7 mouse cellular contexts compared by ENCODE assay signal in genomic region chr1:93658559-93658958, GRCm38 (mm10). TPM values are rescaled to one million over a fixed set of nuclear protein-coding genes. Genes with fewer than 3 reads are reported as not detected.
DNase-seq lines count a peak whose midpoint lies in the region; ATAC-seq and TF ChIP-seq lines count a peak whose summit lies in the region.
"Not testable (repeated sequence)": the region's sequence is repeated elsewhere in the genome, so short reads cannot be mapped to it uniquely, and the experiment has no call there.

TSS of gene Stk25 (minus strand) at chr1:93658659.

- not testable (repeated sequence) for H3K27me3 ChIP-seq in forebrain, embryonic 15.5 days; heart, embryonic 13.5 days (replicated peaks); intestine, embryonic 14.5 days (replicated peaks; ENCODE audit: control insufficient read depth, insufficient read depth, low read length); lung, embryonic 14.5 days (ENCODE audit: insufficient read depth, low read length); neural tube, embryonic 12.5 days (replicated peaks)

- H3K27ac ChIP-seq in bone marrow, adult 2 months (ENCODE audit: control insufficient read depth, insufficient read depth, low read depth, low read length, poor library complexity); forebrain, embryonic 15.5 days (replicated peaks); heart, embryonic 13.5 days (replicated peaks); intestine, embryonic 14.5 days (ENCODE audit: low read depth); lung, embryonic 14.5 days (ENCODE audit: low read depth); neural tube, embryonic 12.5 days: not testable (repeated sequence)

- not testable (repeated sequence) for H3K4me3 ChIP-seq in bone marrow, adult 2 months (replicated peaks; ENCODE audit: control insufficient read depth, low read depth, low read length); forebrain, embryonic 15.5 days; heart, embryonic 13.5 days; intestine, embryonic 14.5 days (ENCODE audit: low read depth, low read length); lung, embryonic 14.5 days (ENCODE audit: low read depth, low read length); neural tube, embryonic 12.5 days

- not testable (repeated sequence) for TF ChIP-seq CTCF in bone marrow, adult 2 months (IDR thresholded peaks at IDR 0.05; ENCODE audit: control insufficient read depth, insufficient read depth, low read length); lung, embryonic 14.5 days (IDR thresholded peaks at IDR 0.05; ENCODE audit: low read depth)

- not testable (repeated sequence) for H3K9me3 ChIP-seq in forebrain, embryonic 15.5 days; heart, embryonic 13.5 days; intestine, embryonic 14.5 days (ENCODE audit: control insufficient read depth, low read length); lung, embryonic 14.5 days (ENCODE audit: low read depth, low read length); neural tube, embryonic 12.5 days

- intact Hi-C loops in left cerebral cortex, postnatal 10 days (cut with DNase I), result not testable (repeated sequence)

- not testable (repeated sequence) for H3K4me2 ChIP-seq in forebrain, embryonic 15.5 days (replicated peaks); heart, embryonic 13.5 days; intestine, embryonic 14.5 days (ENCODE audit: low read length); lung, embryonic 14.5 days; neural tube, embryonic 12.5 days (replicated peaks)

- TF ChIP-seq POLR2A in bone marrow, adult 2 months (IDR thresholded peaks at IDR 0.05; ENCODE audit: borderline replicate concordance, control insufficient read depth, low read depth, low read length), result not testable (repeated sequence)

- not testable (repeated sequence) for DNase-seq in intestine, embryonic 14.5 days (ENCODE audit: low spot score); left cerebral cortex, postnatal 10 days (ENCODE audit: extremely low spot score in 1 of 2, low spot score in 2 of 2); lung, embryonic 14.5 days

- not testable (repeated sequence) for H3K36me3 ChIP-seq in forebrain, embryonic 15.5 days; heart, embryonic 13.5 days; intestine, embryonic 14.5 days (ENCODE audit: control insufficient read depth, insufficient read depth, low read length); lung, embryonic 14.5 days (ENCODE audit: insufficient read depth); neural tube, embryonic 12.5 days

- H3K9ac ChIP-seq in forebrain, embryonic 15.5 days (replicated peaks); heart, embryonic 13.5 days; intestine, embryonic 14.5 days (ENCODE audit: low read length); lung, embryonic 14.5 days; neural tube, embryonic 12.5 days: not testable (repeated sequence)

- H3K4me1 ChIP-seq in bone marrow, adult 2 months (ENCODE audit: control insufficient read depth, insufficient read depth, low read length); forebrain, embryonic 15.5 days; heart, embryonic 13.5 days; intestine, embryonic 14.5 days (replicated peaks; ENCODE audit: control insufficient read depth, insufficient read depth, low read length); lung, embryonic 14.5 days (ENCODE audit: insufficient read depth); neural tube, embryonic 12.5 days: not testable (repeated sequence)

- ATAC-seq in forebrain, embryonic 15.5 days (replicated peaks); heart, embryonic 13.5 days (ENCODE audit: extremely low read depth, insufficient number of reproducible peaks, low FRiP score, low TSS enrichment); intestine, embryonic 14.5 days (replicated peaks; ENCODE audit: low FRiP score, low TSS enrichment, low read depth); lung, embryonic 14.5 days (ENCODE audit: insufficient read depth); neural tube, embryonic 12.5 days (ENCODE audit: low FRiP score, low read depth): not testable (repeated sequence)

RNA-seq across cellular contexts. Expression of gene Stk25, which starts in this region (rescaled TPM):
- polyA plus RNA-seq in bone marrow, adult 2 months (2011; ENCODE audit: insufficient read depth, insufficient read length, low replicate concordance, missing spikeins), result 40.0 and 71.0 TPM in 2 replicates
- polyA plus RNA-seq in forebrain, embryonic 15.5 days (2015; fragmentation: Nextera tagmentation; extraction: Ambion mirVana), result 297 and 299 TPM in 2 replicates
- polyA plus RNA-seq in heart, embryonic 13.5 days (2015; fragmentation: Nextera tagmentation; extraction: Ambion mirVana), result 132 and 138 TPM in 2 replicates
- 179 and 195 TPM in 2 replicates for polyA plus RNA-seq in intestine, embryonic 14.5 days (2014; fragmentation: Nextera tagmentation; extraction: Ambion mirVana)
- total RNA-seq in left cerebral cortex, postnatal 10 days (2021), result 100 to 1,000 TPM; 390 TPM
- 180 and 181 TPM in 2 replicates for polyA plus RNA-seq in lung, embryonic 14.5 days (2014; fragmentation: Nextera tagmentation; extraction: Ambion mirVana)
- 260 and 266 TPM in 2 replicates for polyA plus RNA-seq in neural tube, embryonic 12.5 days (2016; fragmentation: Nextera tagmentation; extraction: Ambion mirVana)
